Mouse (Mus musculus): ENCODE results near the gene Zdhhc3. TPM values are rescaled to one million over a fixed set of nuclear protein-coding genes. Genes with fewer than 3 reads are reported as not detected.

The Zdhhc3 gene
- polyA plus RNA-seq, 1 experiment from 2014 or later = 49.7 TPM

DNA sequence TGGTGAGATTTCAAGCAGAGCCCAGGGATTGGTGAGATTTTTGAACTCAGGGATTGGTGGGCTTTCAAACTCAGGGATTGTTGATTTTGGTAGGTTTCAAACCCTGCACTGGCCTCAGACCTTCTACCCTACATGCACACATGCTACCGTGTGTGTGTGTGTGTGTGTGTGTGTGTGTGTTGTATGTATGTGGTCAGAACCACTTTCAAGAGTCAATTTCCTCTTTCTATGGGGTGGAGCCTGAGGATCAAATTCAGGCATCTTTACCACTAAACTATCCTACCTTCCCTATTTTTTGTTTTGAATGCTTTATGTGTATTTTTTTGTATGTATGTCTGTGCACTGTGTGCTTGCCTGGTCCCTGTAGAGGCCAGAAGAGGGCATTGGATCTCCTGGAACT, 65.3 kb downstream of the Zdhhc3 start:
- Histone ChIP-seq H3K27ac (ENCODE audit: low read length) (no peak overlapping the region), H3K9ac (ENCODE audit: low read length) (no peak overlapping the region), H3K4me1 (ENCODE audit: control insufficient read depth, insufficient read depth, low read length) (no peaks in the 10 kb centered on the region), H3K4me2 (ENCODE audit: low read depth, low read length) (no peak overlapping the region), H3K36me3 (ENCODE audit: control insufficient read depth, insufficient read depth) (no peaks in the 10 kb centered on the region), H3K4me3 (ENCODE audit: low read length) (no peak overlapping the region), H3K27me3 (ENCODE audit: control insufficient read depth, insufficient read depth, low read length) (no peaks in the 10 kb centered on the region), H3K9me3 (replicated peaks; ENCODE audit: control insufficient read depth, low read length) (no peaks in the 10 kb centered on the region)
- ATAC-seq (replicated peaks; ENCODE audit: extremely low read depth, insufficient read depth, low FRiP score) = no peak
- 90% methylated on average over 1 of the region's 1 CpGs for WGBS

GRCm38 (mm10) chr9:123034426-123034825, 78.6 kb downstream of the Zdhhc3 start, which contains the start of gene Tgm4:
TSS of gene Tgm4 (plus strand) at chr9:123034726.
- ATAC-seq (replicated peaks; ENCODE audit: extremely low read depth, insufficient read depth, low FRiP score) = no peak
- no peak within 1 kb of the TSS for H3K4me3 ChIP-seq (ENCODE audit: low read length)

DNA sequence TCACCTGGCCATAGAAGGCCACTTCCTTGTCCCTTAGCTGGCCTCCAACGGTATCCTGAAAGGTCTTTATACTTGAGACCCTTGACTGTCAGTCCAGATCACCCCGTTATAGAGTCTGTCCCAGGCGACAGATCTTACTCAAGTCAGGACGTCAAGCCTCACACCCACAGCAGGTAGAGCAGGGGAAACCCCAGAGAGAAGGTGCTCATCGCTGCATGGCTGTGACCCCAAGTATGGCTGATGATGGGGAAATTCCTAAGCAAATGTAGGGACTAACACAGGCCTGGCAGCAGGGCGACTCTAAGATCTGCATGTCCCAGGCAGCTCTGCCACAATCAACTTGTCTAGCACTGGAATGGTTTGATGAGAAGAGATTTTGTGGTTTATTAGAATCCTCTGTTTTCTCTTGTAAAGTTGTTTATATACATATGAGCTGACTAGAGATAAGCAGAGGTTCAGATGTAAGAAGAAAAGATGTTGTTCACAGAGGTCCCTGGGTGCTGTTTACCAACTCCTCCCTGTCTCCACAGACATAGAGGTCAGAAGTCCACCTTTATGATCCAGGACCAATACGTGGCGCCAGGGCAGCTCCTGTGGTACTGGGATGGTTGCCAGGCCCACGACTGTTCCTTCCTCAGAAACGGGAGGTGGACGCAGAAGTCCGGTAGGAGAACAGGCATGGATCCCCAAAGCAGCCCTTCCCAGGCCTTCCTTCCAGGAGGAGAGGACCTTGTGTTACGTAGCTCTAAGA, 81.3 kb downstream of the Zdhhc3 start:
- WGBS = 74% methylated on average over 13 of the region's 13 CpGs
- H3K4me2 ChIP-seq (ENCODE audit: low read depth, low read length) = no peak overlapping the region
- H3K36me3 ChIP-seq (ENCODE audit: control insufficient read depth, insufficient read depth) = no peaks in the 10 kb centered on the region
- H3K27me3 ChIP-seq (ENCODE audit: control insufficient read depth, insufficient read depth, low read length) = no peaks in the 10 kb centered on the region
- no peaks in the 10 kb centered on the region for H3K4me1 ChIP-seq (ENCODE audit: control insufficient read depth, insufficient read depth, low read length)
- ATAC-seq (replicated peaks; ENCODE audit: extremely low read depth, insufficient read depth, low FRiP score) = no peak
- no peaks in the 10 kb centered on the region for H3K9me3 ChIP-seq (replicated peaks; ENCODE audit: control insufficient read depth, low read length)
- H3K9ac ChIP-seq (ENCODE audit: low read length) = no peak overlapping the region
- H3K27ac ChIP-seq (ENCODE audit: low read length) = no peak overlapping the region
- no peak overlapping the region for H3K4me3 ChIP-seq (ENCODE audit: low read length)

More at GRCm38 (mm10) chr9:123034426-123034825, 78.6 kb downstream of the Zdhhc3 start, which contains the start of gene Tgm4:
- H3K4me2 ChIP-seq (ENCODE audit: low read depth, low read length) = no peak within 1 kb of the TSS
- no peaks in the 10 kb centered on the region for H3K4me1 ChIP-seq (ENCODE audit: control insufficient read depth, insufficient read depth, low read length)
- no peaks in the 10 kb centered on the region for H3K36me3 ChIP-seq (ENCODE audit: control insufficient read depth, insufficient read depth)
- H3K9ac ChIP-seq (ENCODE audit: low read length) = no peak within 1 kb of the TSS
- WGBS = 76% methylated on average over 4 of the region's 4 CpGs
- H3K27ac ChIP-seq (ENCODE audit: low read length) = no peak within 1 kb of the TSS
- H3K9me3 ChIP-seq (replicated peaks; ENCODE audit: control insufficient read depth, low read length) = no peaks in the 10 kb centered on the region
- H3K27me3 ChIP-seq (ENCODE audit: control insufficient read depth, insufficient read depth, low read length) = no peaks in the 10 kb centered on the region

DNA sequence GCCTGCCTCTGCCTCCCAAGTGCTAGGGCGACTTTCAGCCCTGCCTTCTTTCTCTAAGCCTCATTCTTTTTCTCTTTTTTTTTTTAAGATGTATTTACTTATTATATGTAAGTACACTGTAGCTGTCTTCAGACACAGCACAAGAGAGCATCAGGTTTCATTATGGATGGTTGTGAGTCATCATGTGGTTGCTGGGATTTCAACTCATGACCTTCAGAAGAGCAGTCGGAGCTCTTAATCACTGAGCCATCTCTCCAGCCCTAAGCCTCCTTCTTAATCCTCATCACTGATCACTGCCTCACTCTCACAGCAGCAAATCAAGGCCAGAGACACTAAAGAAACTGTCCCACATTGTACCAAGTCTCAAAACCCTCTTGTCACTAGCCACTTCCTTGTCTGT, 88.8 kb downstream of the Zdhhc3 start:
- Histone ChIP-seq H3K36me3 (ENCODE audit: control insufficient read depth, insufficient read depth) (no peaks in the 10 kb centered on the region), H3K4me1 (ENCODE audit: control insufficient read depth, insufficient read depth, low read length) (peaks cover 20% of the 10 kb centered on the region), H3K9ac (ENCODE audit: low read length) (no peak overlapping the region), H3K4me3 (ENCODE audit: low read length) (no peak overlapping the region), H3K9me3 (replicated peaks; ENCODE audit: control insufficient read depth, low read length) (no peaks in the 10 kb centered on the region), H3K27ac (ENCODE audit: low read length) (no peak overlapping the region), H3K4me2 (ENCODE audit: low read depth, low read length) (no peak overlapping the region), H3K27me3 (ENCODE audit: control insufficient read depth, insufficient read depth, low read length) (no peaks in the 10 kb centered on the region)
- WGBS = 86% methylated on average over 2 of the region's 2 CpGs
- no peak for ATAC-seq (replicated peaks; ENCODE audit: extremely low read depth, insufficient read depth, low FRiP score)

- 32% methylated on average over 18 of the region's 24 CpGs for WGBS
- Histone ChIP-seq H3K9ac (ENCODE audit: low read length) (peak overlapping the region; percentile 59), H3K27ac (ENCODE audit: low read length) (no peak overlapping the region), H3K4me2 (ENCODE audit: low read depth, low read length) (peak overlapping the region; percentile 84), H3K36me3 (ENCODE audit: control insufficient read depth, insufficient read depth) (peaks cover 4% of the 10 kb centered on the region), H3K9me3 (replicated peaks; ENCODE audit: control insufficient read depth, low read length) (no peaks in the 10 kb centered on the region), H3K27me3 (ENCODE audit: control insufficient read depth, insufficient read depth, low read length) (no peaks in the 10 kb centered on the region), H3K4me3 (ENCODE audit: low read length) (peak overlapping the region; percentile 78), H3K4me1 (ENCODE audit: control insufficient read depth, insufficient read depth, low read length) (peaks cover 20% of the 10 kb centered on the region)
- peak; percentile 1; the same call in 1 of the 2 replicates for ATAC-seq (replicated peaks; ENCODE audit: extremely low read depth, insufficient read depth, low FRiP score)
These were observed 91.2 kb downstream of the Zdhhc3 start for GRCm38 (mm10) chr9:123021636-123022379.

DNA sequence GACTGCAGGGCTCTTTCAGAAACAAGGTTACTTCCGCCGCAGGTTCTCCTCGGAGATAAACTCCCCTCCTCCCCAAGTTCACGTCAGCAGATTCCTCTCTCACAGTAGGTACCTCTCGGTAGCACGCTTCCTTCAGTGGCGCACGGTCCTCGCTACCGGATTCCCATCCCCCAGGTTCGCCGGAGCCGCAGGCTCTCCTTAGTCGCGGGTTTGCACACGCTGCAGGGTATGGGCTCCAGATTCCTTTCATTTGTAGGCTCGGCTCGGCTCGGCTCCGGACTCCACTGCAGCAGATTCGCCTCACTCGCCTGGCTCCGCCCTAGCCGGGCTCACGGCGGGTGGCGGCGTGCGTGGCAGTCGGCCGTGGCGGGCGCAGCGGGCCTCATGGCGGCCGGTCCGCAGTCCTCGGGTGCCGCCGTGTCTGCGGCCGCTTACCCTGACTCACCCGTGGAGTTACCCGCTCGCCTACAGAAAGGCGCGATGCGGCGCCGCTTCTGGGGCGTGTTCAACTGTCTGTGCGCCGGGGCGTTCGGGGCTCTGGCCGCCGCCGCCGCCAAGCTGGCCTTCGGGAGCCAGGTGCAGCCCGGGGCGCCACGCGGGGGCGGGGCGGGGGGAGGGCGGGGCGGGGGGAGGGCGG, 91.9 kb downstream of the Zdhhc3 start, which contains the start of gene Tmem42:
Tmem42 (plus strand) TSS at position 332 of the 637 bp plus-strand sequence.
- Histone ChIP-seq H3K9me3 (replicated peaks; ENCODE audit: control insufficient read depth, low read length) (no peaks in the 10 kb centered on the region), H3K9ac (ENCODE audit: low read length) (peak within 1 kb of the TSS; percentile 86), H3K4me2 (ENCODE audit: low read depth, low read length) (peak within 1 kb of the TSS; percentile 84), H3K27me3 (ENCODE audit: control insufficient read depth, insufficient read depth, low read length) (no peaks in the 10 kb centered on the region), H3K4me1 (ENCODE audit: control insufficient read depth, insufficient read depth, low read length) (peaks cover 20% of the 10 kb centered on the region), H3K27ac (ENCODE audit: low read length) (peak within 1 kb of the TSS; percentile 94), H3K4me3 (ENCODE audit: low read length) (peak within 1 kb of the TSS; percentile 78), H3K36me3 (ENCODE audit: control insufficient read depth, insufficient read depth) (peaks cover 5% of the 10 kb centered on the region)
- under 1% methylated on average over 59 of the region's 69 CpGs for WGBS
- ATAC-seq (replicated peaks; ENCODE audit: extremely low read depth, insufficient read depth, low FRiP score) = peak; percentile 96

Other genes starting within 250 kb of the Zdhhc3 start
- 41.4 and 42.7 TPM in 2 replicates for gene Zfp445, start 247.2 kb downstream of the Zdhhc3 start, polyA plus RNA-seq (2015; fragmentation: Nextera tagmentation; extraction: Ambion mirVana)
- gene Zkscan7, start 227.5 kb downstream of the Zdhhc3 start, polyA plus RNA-seq (2015; fragmentation: Nextera tagmentation; extraction: Ambion mirVana) = 2.8 and 3.2 TPM in 2 replicates
- gene Zfp105, start 190.1 kb downstream of the Zdhhc3 start, polyA plus RNA-seq (2015; fragmentation: Nextera tagmentation; extraction: Ambion mirVana) = 8.9 and 9.5 TPM in 2 replicates
- gene 1110059G10Rik, start 162.2 kb downstream of the Zdhhc3 start, polyA plus RNA-seq (2015; fragmentation: Nextera tagmentation; extraction: Ambion mirVana) = 18.4 and 21.5 TPM in 2 replicates
- gene Kif15, start 162.2 kb downstream of the Zdhhc3 start, polyA plus RNA-seq (2015; fragmentation: Nextera tagmentation; extraction: Ambion mirVana) = 23.8 and 26.6 TPM in 2 replicates
- 17.7 and 19.7 TPM in 2 replicates for gene Tmem42, start 91.9 kb downstream of the Zdhhc3 start, polyA plus RNA-seq (2015; fragmentation: Nextera tagmentation; extraction: Ambion mirVana)
- gene Tgm4, start 78.5 kb downstream of the Zdhhc3 start, polyA plus RNA-seq (2015; fragmentation: Nextera tagmentation; extraction: Ambion mirVana) = 0.41 and 0.68 TPM in 2 replicates
- gene Exosc7, start within 50 bp of the Zdhhc3 start, polyA plus RNA-seq (2015; fragmentation: Nextera tagmentation; extraction: Ambion mirVana) = 81.0 and 87.6 TPM in 2 replicates
- gene Clec3b, start 37.7 kb upstream of the Zdhhc3 start, polyA plus RNA-seq (2015; fragmentation: Nextera tagmentation; extraction: Ambion mirVana) = 2.7 and 2.8 TPM in 2 replicates
- 1.7 and 2.2 TPM in 2 replicates for gene Cdcp1, start 102.8 kb upstream of the Zdhhc3 start, polyA plus RNA-seq (2015; fragmentation: Nextera tagmentation; extraction: Ambion mirVana)
- 6.5 and 7.4 TPM in 2 replicates for gene Tmem158, start 147.6 kb upstream of the Zdhhc3 start, polyA plus RNA-seq (2015; fragmentation: Nextera tagmentation; extraction: Ambion mirVana)

Measured in heart, embryonic 16.5 days (tissue).